Mouse (Mus musculus): ENCODE results near the gene Hydin.

GRCm38 (mm10) chr8:110424146-110424545 lies 157.4 kb downstream of the Hydin start:
- TF ChIP-seq CTCF (IDR thresholded peaks at IDR 0.05; ENCODE audit: low read depth) (no peak), EP300 (IDR thresholded peaks at IDR 0.05; ENCODE audit: low read depth) (no peak)

Data from liver, postnatal 0 days (tissue).